Mouse (Mus musculus): ENCODE results near the gene Gc. TPM values are rescaled to one million over a fixed set of nuclear protein-coding genes. Genes with fewer than 3 reads are reported as not detected.

Gene Gc
- polyA plus RNA-seq (2014; fragmentation: Nextera tagmentation; extraction: Ambion mirVana): not detected in 2 replicates

DNA sequence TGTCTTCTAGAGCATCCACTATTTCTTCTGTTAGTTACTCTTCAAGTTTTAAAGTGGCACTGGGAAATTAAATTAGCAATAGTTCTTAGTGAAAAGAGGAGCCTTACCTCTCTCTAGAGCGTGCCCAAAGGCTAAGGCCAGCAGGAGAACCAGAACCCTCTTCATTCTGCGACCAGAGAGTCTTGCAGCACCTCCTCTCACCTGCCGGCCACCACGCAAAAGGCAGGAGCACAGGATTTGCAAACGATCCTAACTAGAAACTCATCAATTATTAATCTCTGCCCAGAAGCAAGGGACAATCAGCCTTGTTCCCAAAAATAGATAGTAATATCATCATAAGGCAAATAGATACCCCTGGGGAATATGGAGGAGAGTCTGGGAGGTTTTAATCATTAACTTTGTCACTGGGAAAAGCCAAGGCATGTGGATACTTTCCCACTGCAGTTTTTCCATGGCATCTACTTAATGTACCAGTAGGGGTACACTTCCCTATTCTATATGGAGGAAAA lies at the start of gene Gc:
Gene Gc, minus strand, starts transcription at position 345 of the 509 bp plus-strand sequence.
- no peaks in the 10 kb centered on the region for H3K9me3 ChIP-seq (ENCODE audit: control insufficient read depth, low read length)
- 74% methylated on average over 5 of the region's 5 CpGs for WGBS
- no peak for ATAC-seq (ENCODE audit: low read depth)

GRCm38 (mm10) chr5:89500182-89500581 lies 42.5 kb upstream of the Gc start:
- Histone ChIP-seq H3K4me3 (ENCODE audit: low read depth, low read length) (no peak overlapping the region), H3K4me1 (ENCODE audit: control insufficient read depth, insufficient read depth, low read length) (no peaks in the 10 kb centered on the region), H3K9me3 (ENCODE audit: control insufficient read depth, low read length) (no peaks in the 10 kb centered on the region), H3K36me3 (ENCODE audit: control insufficient read depth, insufficient read depth, low read length) (no peaks in the 10 kb centered on the region), H3K27me3 (replicated peaks; ENCODE audit: control insufficient read depth, insufficient read depth, low read length) (no peaks in the 10 kb centered on the region), H3K4me2 (ENCODE audit: low read depth, low read length) (no peak overlapping the region), H3K9ac (ENCODE audit: low read depth, low read length) (no peak overlapping the region), H3K27ac (replicated peaks; ENCODE audit: low read depth, low read length) (no peak overlapping the region)
- ATAC-seq (ENCODE audit: low read depth): no peak
- 62% methylated on average over 6 of the region's 6 CpGs for WGBS
- no peak for DNase-seq (ENCODE audit: low spot score)

More for the DNA sequence above, at the start of gene Gc:
- Histone ChIP-seq H3K9ac (ENCODE audit: low read depth, low read length) (no peak within 1 kb of the TSS), H3K36me3 (ENCODE audit: control insufficient read depth, insufficient read depth, low read length) (no peaks in the 10 kb centered on the region), H3K4me3 (ENCODE audit: low read depth, low read length) (no peak within 1 kb of the TSS), H3K27ac (replicated peaks; ENCODE audit: low read depth, low read length) (no peak within 1 kb of the TSS), H3K27me3 (replicated peaks; ENCODE audit: control insufficient read depth, insufficient read depth, low read length) (no peaks in the 10 kb centered on the region), H3K4me1 (ENCODE audit: control insufficient read depth, insufficient read depth, low read length) (no peaks in the 10 kb centered on the region), H3K4me2 (ENCODE audit: low read depth, low read length) (no peak within 1 kb of the TSS)
- DNase-seq (ENCODE audit: low spot score): no peak

DNA sequence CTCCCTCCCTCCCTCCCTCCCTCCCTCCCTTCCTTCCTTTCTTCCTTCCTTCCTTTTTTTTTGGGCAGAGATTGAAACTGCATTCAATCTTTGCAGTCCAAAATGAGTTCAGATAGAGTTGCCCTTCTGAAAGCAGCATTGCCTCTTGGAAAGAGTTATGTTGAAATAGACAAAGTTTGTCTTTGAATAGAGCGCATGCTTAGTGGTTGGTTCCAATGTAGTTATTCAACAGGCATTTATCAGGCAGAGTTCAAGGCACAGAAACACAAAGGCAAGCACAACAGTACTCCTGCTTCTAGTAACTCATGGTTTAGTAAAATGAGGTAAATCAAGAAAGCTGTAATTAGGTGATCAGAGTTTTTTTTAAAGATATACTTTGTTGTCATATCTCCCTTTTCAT lies 34.9 kb upstream of the Gc start:
- no peak for DNase-seq (ENCODE audit: low spot score)
- H3K4me3 ChIP-seq (ENCODE audit: low read depth, low read length): no peak overlapping the region
- H3K9me3 ChIP-seq (ENCODE audit: control insufficient read depth, low read length): no peaks in the 10 kb centered on the region
- no peak overlapping the region for H3K4me2 ChIP-seq (ENCODE audit: low read depth, low read length)
- no peaks in the 10 kb centered on the region for H3K27me3 ChIP-seq (replicated peaks; ENCODE audit: control insufficient read depth, insufficient read depth, low read length)
- WGBS: 95% methylated on average over 1 of the region's 1 CpGs
- no peaks in the 10 kb centered on the region for H3K4me1 ChIP-seq (ENCODE audit: control insufficient read depth, insufficient read depth, low read length)
- no peak for ATAC-seq (ENCODE audit: low read depth)
- H3K27ac ChIP-seq (replicated peaks; ENCODE audit: low read depth, low read length): no peak overlapping the region
- no peak overlapping the region for H3K9ac ChIP-seq (ENCODE audit: low read depth, low read length)
- no peaks in the 10 kb centered on the region for H3K36me3 ChIP-seq (ENCODE audit: control insufficient read depth, insufficient read depth, low read length)

DNA sequence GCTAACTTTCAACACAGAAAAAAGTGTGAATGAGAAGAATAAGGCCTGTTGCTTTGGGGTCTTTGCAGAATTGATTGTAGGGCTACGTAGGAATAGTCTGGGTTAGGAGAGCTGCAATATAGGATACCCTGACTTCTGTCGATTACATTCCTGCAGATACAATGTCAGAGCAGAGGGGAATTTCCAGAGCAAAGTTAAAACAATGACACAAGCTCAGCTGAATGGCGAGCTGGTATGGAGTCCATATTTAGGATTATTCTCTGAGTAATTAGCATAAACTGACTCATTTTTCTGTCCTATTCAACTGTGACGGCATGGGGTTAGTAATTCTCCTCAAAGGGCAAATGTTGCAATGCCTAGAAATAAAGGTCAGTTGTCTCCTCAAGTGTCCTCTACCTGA lies 12.8 kb upstream of the Gc start:
- no peaks in the 10 kb centered on the region for H3K27me3 ChIP-seq (replicated peaks; ENCODE audit: control insufficient read depth, insufficient read depth, low read length)
- ATAC-seq (ENCODE audit: low read depth) (no peak), DNase-seq (ENCODE audit: low spot score) (no peak)
- H3K4me1 ChIP-seq (ENCODE audit: control insufficient read depth, insufficient read depth, low read length): no peaks in the 10 kb centered on the region
- no peaks in the 10 kb centered on the region for H3K36me3 ChIP-seq (ENCODE audit: control insufficient read depth, insufficient read depth, low read length)
- no peaks in the 10 kb centered on the region for H3K9me3 ChIP-seq (ENCODE audit: control insufficient read depth, low read length)
- no peak overlapping the region for H3K27ac ChIP-seq (replicated peaks; ENCODE audit: low read depth, low read length)
- 80% methylated on average over 4 of the region's 4 CpGs for WGBS
- H3K4me3 ChIP-seq (ENCODE audit: low read depth, low read length): no peak overlapping the region
- no peak overlapping the region for H3K9ac ChIP-seq (ENCODE audit: low read depth, low read length)
- H3K4me2 ChIP-seq (ENCODE audit: low read depth, low read length): no peak overlapping the region

DNA sequence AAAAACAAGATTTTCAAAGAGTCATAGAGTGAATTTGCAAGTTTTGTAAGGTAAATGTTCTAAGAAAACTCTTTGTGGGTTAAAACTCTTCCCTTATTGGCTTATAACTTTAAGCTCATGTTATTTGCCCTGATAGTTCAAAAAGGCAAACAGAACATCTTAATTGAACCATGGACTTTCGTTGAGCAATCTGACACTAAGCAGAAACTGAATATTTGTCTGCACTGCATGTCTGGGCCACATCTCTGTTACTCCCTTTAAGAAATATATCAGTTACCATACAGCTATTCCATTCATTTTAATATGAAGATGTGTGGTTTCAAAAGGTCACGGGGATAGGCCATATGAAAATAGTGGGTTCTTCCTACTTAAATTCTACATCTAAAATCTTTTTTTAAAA lies 10.2 kb upstream of the Gc start:
- Histone ChIP-seq H3K4me2 (ENCODE audit: low read depth, low read length) (no peak overlapping the region), H3K27me3 (replicated peaks; ENCODE audit: control insufficient read depth, insufficient read depth, low read length) (no peaks in the 10 kb centered on the region), H3K27ac (replicated peaks; ENCODE audit: low read depth, low read length) (no peak overlapping the region), H3K9me3 (ENCODE audit: control insufficient read depth, low read length) (no peaks in the 10 kb centered on the region), H3K9ac (ENCODE audit: low read depth, low read length) (no peak overlapping the region), H3K36me3 (ENCODE audit: control insufficient read depth, insufficient read depth, low read length) (no peaks in the 10 kb centered on the region), H3K4me3 (ENCODE audit: low read depth, low read length) (no peak overlapping the region), H3K4me1 (ENCODE audit: control insufficient read depth, insufficient read depth, low read length) (no peaks in the 10 kb centered on the region)
- no peak for ATAC-seq (ENCODE audit: low read depth)
- DNase-seq (ENCODE audit: low spot score): no peak
- WGBS: 59% methylated on average over 2 of the region's 2 CpGs

- no peak for DNase-seq (ENCODE audit: low spot score)
- no peak overlapping the region for H3K4me3 ChIP-seq (ENCODE audit: low read depth, low read length)
- no peak for ATAC-seq (ENCODE audit: low read depth)
- H3K4me2 ChIP-seq (ENCODE audit: low read depth, low read length): no peak overlapping the region
- 58% methylated on average over 1 of the region's 1 CpGs for WGBS
- H3K4me1 ChIP-seq (ENCODE audit: control insufficient read depth, insufficient read depth, low read length): no peaks in the 10 kb centered on the region
- no peaks in the 10 kb centered on the region for H3K36me3 ChIP-seq (ENCODE audit: control insufficient read depth, insufficient read depth, low read length)
- no peaks in the 10 kb centered on the region for H3K9me3 ChIP-seq (ENCODE audit: control insufficient read depth, low read length)
- H3K9ac ChIP-seq (ENCODE audit: low read depth, low read length): no peak overlapping the region
- no peak overlapping the region for H3K27ac ChIP-seq (replicated peaks; ENCODE audit: low read depth, low read length)
- no peaks in the 10 kb centered on the region for H3K27me3 ChIP-seq (replicated peaks; ENCODE audit: control insufficient read depth, insufficient read depth, low read length)
Observed at GRCm38 (mm10) chr5:89467045-89467444, 9.3 kb upstream of the Gc start.

DNA sequence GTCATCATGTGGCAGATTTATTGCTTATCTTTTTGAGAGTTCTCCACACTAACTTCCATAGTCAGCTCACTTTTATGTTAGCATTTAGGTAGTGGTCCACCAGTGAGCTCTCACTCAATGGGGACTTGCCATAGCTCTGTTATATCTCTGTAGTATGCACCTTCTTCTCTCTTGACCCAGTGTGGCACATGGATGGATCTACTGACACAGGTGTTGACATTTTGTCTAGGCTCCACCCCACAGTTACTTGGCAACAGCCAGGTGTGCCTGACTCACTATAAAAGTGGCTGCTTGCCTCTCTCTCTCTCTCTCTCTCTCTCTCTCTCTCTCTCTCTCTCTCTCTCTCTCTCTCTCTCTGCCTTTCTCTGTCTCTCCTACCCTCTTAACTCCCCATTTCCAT lies 8.6 kb upstream of the Gc start:
- DNase-seq (ENCODE audit: low spot score): no peak
- H3K27me3 ChIP-seq (replicated peaks; ENCODE audit: control insufficient read depth, insufficient read depth, low read length): no peaks in the 10 kb centered on the region
- H3K9me3 ChIP-seq (ENCODE audit: control insufficient read depth, low read length): no peaks in the 10 kb centered on the region
- no peak overlapping the region for H3K4me2 ChIP-seq (ENCODE audit: low read depth, low read length)
- H3K4me1 ChIP-seq (ENCODE audit: control insufficient read depth, insufficient read depth, low read length): no peaks in the 10 kb centered on the region
- no peak overlapping the region for H3K27ac ChIP-seq (replicated peaks; ENCODE audit: low read depth, low read length)
- H3K9ac ChIP-seq (ENCODE audit: low read depth, low read length): no peak overlapping the region
- H3K36me3 ChIP-seq (ENCODE audit: control insufficient read depth, insufficient read depth, low read length): no peaks in the 10 kb centered on the region
- no peak overlapping the region for H3K4me3 ChIP-seq (ENCODE audit: low read depth, low read length)
- ATAC-seq (ENCODE audit: low read depth): no peak

DNA sequence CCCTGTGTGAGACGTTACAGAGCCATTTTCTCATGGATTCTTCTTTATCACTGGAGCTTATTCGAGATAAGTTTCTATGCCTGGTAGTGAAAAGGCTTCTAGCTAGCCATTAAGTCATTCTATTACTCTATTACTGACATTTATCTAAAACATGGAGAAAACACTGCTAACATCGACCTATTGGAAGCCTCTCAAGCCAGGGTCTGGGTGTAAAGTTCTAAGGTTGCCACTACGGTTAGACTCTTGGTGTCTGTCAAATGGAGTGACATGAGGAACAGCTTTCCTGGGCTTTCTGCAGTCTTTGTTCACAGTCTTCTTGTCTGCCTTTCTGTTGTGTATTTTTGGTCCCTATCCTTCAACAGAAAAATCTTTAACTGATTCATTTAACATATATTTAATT lies 4.1 kb upstream of the Gc start:
- Histone ChIP-seq H3K9ac (ENCODE audit: low read depth, low read length) (no peak overlapping the region), H3K36me3 (ENCODE audit: control insufficient read depth, insufficient read depth, low read length) (no peaks in the 10 kb centered on the region), H3K4me1 (ENCODE audit: control insufficient read depth, insufficient read depth, low read length) (no peaks in the 10 kb centered on the region), H3K27ac (replicated peaks; ENCODE audit: low read depth, low read length) (no peak overlapping the region), H3K4me3 (ENCODE audit: low read depth, low read length) (no peak overlapping the region), H3K9me3 (ENCODE audit: control insufficient read depth, low read length) (no peaks in the 10 kb centered on the region), H3K4me2 (ENCODE audit: low read depth, low read length) (no peak overlapping the region), H3K27me3 (replicated peaks; ENCODE audit: control insufficient read depth, insufficient read depth, low read length) (no peaks in the 10 kb centered on the region)
- WGBS: 85% methylated on average over 4 of the region's 4 CpGs
- DNase-seq (ENCODE audit: low spot score): no peak
- no peak for ATAC-seq (ENCODE audit: low read depth)

DNA sequence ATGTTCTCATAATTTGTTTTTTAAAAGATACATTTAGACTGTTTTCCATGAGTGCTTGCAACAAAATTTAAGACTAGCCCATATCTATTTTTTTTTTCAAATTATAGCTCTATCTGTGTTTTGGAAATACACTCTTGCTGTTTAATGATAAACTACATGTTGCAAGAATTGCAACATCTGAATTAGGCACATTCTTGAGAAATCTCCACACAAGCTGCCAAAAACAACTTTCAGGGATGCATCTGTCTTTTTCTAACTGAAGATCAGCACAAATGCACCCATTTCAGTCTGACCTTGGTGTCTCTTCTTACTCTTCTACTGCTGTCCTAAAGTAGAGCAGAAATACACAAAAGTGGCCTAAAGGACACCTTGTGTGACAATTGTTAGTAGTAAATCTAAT lies 1.9 kb upstream of the Gc start:
- Histone ChIP-seq H3K4me2 (ENCODE audit: low read depth, low read length) (no peak overlapping the region), H3K27me3 (replicated peaks; ENCODE audit: control insufficient read depth, insufficient read depth, low read length) (no peaks in the 10 kb centered on the region), H3K9me3 (ENCODE audit: control insufficient read depth, low read length) (no peaks in the 10 kb centered on the region), H3K4me3 (ENCODE audit: low read depth, low read length) (no peak overlapping the region), H3K4me1 (ENCODE audit: control insufficient read depth, insufficient read depth, low read length) (no peaks in the 10 kb centered on the region), H3K9ac (ENCODE audit: low read depth, low read length) (no peak overlapping the region), H3K27ac (replicated peaks; ENCODE audit: low read depth, low read length) (no peak overlapping the region), H3K36me3 (ENCODE audit: control insufficient read depth, insufficient read depth, low read length) (no peaks in the 10 kb centered on the region)
- ATAC-seq (ENCODE audit: low read depth) (no peak), DNase-seq (ENCODE audit: low spot score) (no peak)
